Mouse (Mus musculus): Measurements from ENCODE around the gene Slc9a5. TPM values are rescaled to one million over a fixed set of nuclear protein-coding genes. Genes with fewer than 3 reads are reported as not detected.

Slc9a5 gene
- polyA plus RNA-seq (2016; fragmentation: Nextera tagmentation; extraction: Ambion mirVana) = 4.6 and 5.4 TPM in 2 replicates

DNA sequence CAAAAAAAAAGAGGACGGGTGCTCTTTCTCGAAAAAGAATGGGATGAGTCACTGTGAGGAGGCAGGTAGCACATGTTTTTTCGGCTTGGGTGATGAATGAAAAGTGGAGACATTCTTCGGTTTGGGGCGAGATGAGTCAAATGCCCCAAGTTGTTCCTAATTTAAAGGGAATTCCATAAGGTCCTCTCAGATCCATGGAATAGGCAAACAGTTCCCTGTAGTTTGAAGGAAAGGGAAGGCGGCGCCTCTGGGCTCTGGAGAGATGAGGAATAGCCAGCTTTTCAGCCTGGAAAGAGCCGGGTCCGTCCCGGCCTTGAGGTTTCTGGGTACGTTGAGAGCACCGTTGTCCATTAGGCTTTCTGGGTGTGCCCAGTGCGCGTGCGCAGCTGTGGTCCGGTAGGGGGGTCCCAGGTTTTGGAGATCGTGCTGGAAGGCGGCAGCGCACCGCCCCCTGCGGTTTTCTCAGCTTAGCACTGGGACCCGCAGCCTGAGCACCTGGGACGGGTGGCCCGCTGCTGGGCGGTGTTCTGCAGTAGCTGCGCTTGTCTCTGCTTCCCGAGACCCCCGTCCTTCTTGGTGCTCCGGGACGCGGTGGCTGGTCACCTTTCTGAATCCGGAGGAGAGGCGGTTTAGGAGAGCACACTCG lies at the start of gene Slc9a5:
Gene Slc9a5 (plus strand): TSS at position 394 of the 646 bp plus-strand sequence.
- Histone ChIP-seq H3K27ac (replicated peaks) (peak within 1 kb of the TSS; percentile 65), H3K4me2 (replicated peaks) (peak within 1 kb of the TSS; percentile 89), H3K4me1 (peaks cover 41% of the 10 kb centered on the region), H3K9me3 (no peaks in the 10 kb centered on the region), H3K36me3 (no peaks in the 10 kb centered on the region), H3K4me3 (peak within 1 kb of the TSS; percentile 57), H3K27me3 (peaks cover 25% of the 10 kb centered on the region), H3K9ac (replicated peaks) (peak within 1 kb of the TSS; percentile 70)
- peak; percentile 38 for ATAC-seq (ENCODE audit: low FRiP score, low read depth)
- WGBS = under 1% methylated on average over 34 of the region's 34 CpGs

DNA sequence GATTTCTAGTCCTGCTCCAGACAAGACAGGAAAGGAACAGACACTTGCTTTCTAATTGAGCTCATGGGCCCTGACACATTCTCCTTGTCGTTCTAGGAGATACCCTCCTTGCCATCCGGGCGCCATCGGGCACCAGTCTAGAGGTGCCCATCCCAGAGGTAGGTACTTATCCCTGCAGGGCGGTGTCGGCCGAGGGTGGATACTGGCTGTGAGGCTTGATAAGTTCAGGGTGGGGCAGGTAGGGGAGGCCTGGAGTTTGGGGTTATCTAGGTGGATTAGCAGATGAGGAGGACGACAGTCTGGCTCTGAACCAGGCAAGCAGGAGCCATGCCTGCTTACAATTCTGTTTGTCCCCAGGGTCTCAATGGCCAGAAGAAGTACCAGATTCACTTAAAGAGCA lies 48.7 kb upstream of the Slc9a5 start:
- peaks cover 17% of the 10 kb centered on the region for H3K4me1 ChIP-seq
- H3K9ac ChIP-seq (replicated peaks) = no peak overlapping the region
- H3K4me2 ChIP-seq (replicated peaks) = no peak overlapping the region
- no peaks in the 10 kb centered on the region; the same call in 1 of the 2 replicates for H3K27me3 ChIP-seq
- no peak overlapping the region for H3K27ac ChIP-seq (replicated peaks)
- no peak for ATAC-seq (ENCODE audit: low FRiP score, low read depth)
- H3K36me3 ChIP-seq = peaks cover 56% of the 10 kb centered on the region
- no peak overlapping the region for H3K4me3 ChIP-seq
- WGBS = 94% methylated on average over 8 of the region's 8 CpGs
- no peaks in the 10 kb centered on the region for H3K9me3 ChIP-seq

DNA sequence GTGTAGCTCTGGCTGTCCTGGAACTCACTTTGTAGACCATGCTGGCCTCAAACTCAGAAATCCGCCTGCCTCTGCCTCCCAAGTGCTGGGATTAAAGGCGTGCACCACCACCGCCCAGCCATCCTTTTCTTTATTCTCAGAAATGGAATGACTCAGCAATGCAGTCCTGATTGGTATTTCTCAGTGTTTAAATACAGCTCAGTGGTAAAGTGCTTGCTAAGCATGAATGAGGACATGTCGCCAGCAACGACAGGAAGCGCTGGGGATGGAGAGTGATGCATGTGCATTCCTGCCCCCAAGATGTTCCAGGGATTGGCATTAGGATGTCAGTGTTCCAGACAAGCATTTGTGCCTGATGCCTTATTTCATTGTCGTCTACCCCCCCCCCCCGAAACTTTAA lies 45.2 kb upstream of the Slc9a5 start:
- WGBS = 83% methylated on average over 8 of the region's 8 CpGs
- peaks cover 76% of the 10 kb centered on the region for H3K36me3 ChIP-seq
- peaks cover 19% of the 10 kb centered on the region for H3K4me1 ChIP-seq
- H3K27me3 ChIP-seq = no peaks in the 10 kb centered on the region
- ATAC-seq (ENCODE audit: low FRiP score, low read depth) = no peak
- no peak overlapping the region for H3K27ac ChIP-seq (replicated peaks)
- H3K9me3 ChIP-seq = no peaks in the 10 kb centered on the region
- H3K9ac ChIP-seq (replicated peaks) = no peak overlapping the region
- H3K4me2 ChIP-seq (replicated peaks) = no peak overlapping the region
- no peak overlapping the region for H3K4me3 ChIP-seq

DNA sequence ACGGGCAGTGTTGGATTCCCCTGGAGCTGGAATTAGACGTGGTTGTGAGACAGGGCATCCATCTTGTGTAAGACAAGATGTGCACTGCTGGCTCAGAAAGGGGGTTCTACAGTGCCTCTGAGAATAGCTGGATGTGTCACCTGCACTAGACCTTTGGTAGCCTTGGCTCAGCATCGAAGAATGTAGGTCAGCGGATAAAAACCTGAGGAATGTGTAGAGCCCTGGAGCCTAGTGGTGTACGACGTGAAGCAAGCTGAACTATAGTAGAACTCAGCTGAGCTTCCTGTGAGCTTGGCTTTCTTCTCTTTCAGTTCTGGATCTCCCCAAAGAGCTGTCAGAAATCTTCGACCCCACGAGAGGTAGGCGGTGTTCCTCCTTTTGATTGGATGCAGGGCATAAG lies 44.8 kb upstream of the Slc9a5 start:
- no peak overlapping the region for H3K4me2 ChIP-seq (replicated peaks)
- no peak overlapping the region for H3K9ac ChIP-seq (replicated peaks)
- no peak overlapping the region for H3K27ac ChIP-seq (replicated peaks)
- no peaks in the 10 kb centered on the region for H3K27me3 ChIP-seq
- no peaks in the 10 kb centered on the region for H3K9me3 ChIP-seq
- H3K4me1 ChIP-seq = peaks cover 14% of the 10 kb centered on the region
- H3K36me3 ChIP-seq = peaks cover 79% of the 10 kb centered on the region
- ATAC-seq (ENCODE audit: low FRiP score, low read depth) = no peak
- 90% methylated on average over 9 of the region's 9 CpGs for WGBS
- H3K4me3 ChIP-seq = no peak overlapping the region

DNA sequence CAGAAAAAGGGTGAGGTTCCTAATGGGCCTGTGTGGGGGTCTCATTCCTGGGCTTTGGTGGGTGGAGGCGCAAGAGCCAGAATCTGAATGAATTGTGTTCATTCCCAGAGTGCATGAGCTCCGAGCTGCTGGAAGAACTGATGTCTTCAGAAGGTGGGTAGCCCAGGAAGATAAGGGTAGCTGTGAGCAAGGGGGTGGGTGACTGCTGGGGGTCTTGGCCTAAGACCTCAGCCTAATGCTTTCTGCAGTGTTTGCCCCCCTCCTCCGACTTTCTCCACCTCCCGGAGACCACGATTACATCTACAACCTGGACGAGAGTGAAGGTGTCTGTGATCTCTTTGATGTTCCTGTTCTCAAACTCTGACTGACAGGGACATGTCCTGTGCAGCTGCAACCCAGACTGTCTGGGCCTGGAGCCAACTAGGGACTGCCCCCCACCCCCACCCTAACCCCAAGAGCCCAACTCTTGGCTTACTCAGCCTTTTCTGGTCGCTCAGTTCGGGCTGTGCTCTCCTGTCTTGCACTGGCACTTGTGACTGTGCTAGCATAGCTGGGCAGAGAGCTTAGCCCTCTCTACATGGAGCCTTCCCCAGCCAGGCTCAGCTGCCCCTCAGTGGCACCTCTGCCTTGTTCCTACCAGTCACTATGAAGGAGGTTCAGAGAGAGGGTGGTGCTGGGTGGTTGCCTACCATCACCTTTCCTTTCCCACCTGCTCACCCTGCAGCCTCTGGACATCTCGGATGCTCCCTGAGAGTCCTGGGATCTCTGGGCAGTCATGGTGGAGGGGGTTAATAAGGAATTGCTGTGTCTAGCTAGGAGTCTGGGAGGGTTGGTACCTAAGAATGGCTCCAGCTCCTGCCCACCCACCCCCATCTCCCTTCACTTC lies 44.1 kb upstream of the Slc9a5 start:
- no peak; the same call in 1 of the 2 replicates for ATAC-seq (ENCODE audit: low FRiP score, low read depth)
- Histone ChIP-seq H3K9me3 (no peaks in the 10 kb centered on the region), H3K27ac (replicated peaks) (no peak overlapping the region), H3K4me3 (no peak overlapping the region), H3K4me2 (replicated peaks) (no peak overlapping the region), H3K27me3 (no peaks in the 10 kb centered on the region), H3K9ac (replicated peaks) (no peak overlapping the region), H3K4me1 (peaks cover 12% of the 10 kb centered on the region), H3K36me3 (peaks cover 82% of the 10 kb centered on the region)
- 79% methylated on average over 9 of the region's 9 CpGs for WGBS

DNA sequence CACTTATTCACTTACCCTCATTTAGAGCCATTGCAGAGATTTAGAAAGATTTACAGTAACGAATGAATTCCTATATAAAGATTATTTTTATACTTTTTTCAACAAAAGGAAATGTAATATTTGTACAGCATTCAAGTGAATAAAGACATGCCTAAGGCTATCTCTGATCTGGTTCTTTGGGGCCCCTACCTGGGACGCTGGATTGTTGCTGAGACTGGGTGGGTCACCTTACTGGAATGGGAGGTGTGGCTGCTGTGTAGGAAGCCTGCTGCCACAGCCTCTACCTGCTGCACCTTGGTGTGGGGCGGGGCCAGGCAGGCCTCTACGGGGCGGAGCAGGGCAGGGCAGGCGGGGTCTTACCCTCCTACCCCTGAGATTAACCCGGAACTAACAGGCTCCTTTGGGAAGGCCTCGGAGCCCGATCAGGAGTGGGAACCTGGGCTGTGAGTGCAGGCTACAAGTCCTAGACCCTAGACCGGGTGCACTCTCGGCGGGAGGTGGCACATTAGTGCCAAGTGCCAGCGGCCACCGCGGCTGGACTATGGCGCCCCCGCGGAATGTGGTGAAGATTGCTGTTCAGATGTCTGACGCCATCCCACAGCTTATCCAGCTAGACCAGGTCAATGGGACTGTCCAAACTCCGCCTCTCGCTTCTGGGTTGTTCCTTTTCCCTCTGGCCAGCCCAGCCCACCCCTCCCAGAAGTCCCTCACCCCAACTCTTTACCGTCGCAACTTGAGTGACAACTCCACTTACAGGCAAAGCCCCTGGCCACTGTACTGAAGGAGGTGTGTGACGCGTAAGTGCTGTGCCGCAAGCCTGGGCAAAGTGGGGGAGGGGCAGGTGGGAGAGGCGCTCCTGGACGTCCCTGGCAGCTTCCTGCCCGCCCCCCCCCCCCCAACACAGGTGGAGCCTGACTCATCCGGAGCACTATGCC lies 43.2 kb upstream of the Slc9a5 start, which contains the start of gene Elmo3:
Gene Elmo3 (plus strand): TSS at position 391 of the 935 bp plus-strand sequence.
- ATAC-seq (ENCODE audit: low FRiP score, low read depth) = peak; percentile 39
- 10% methylated on average over 27 of the region's 30 CpGs for WGBS
- Histone ChIP-seq H3K4me2 (replicated peaks) (peak within 1 kb of the TSS; percentile 42), H3K9me3 (no peaks in the 10 kb centered on the region), H3K4me1 (peaks cover 12% of the 10 kb centered on the region), H3K27ac (replicated peaks) (peak within 1 kb of the TSS; percentile 46; the same call in 1 of the 2 replicates), H3K27me3 (no peaks in the 10 kb centered on the region), H3K9ac (replicated peaks) (peak within 1 kb of the TSS; percentile 37), H3K36me3 (peaks cover 78% of the 10 kb centered on the region), H3K4me3 (peak within 1 kb of the TSS; percentile 12; the same call in 1 of the 2 replicates)

DNA sequence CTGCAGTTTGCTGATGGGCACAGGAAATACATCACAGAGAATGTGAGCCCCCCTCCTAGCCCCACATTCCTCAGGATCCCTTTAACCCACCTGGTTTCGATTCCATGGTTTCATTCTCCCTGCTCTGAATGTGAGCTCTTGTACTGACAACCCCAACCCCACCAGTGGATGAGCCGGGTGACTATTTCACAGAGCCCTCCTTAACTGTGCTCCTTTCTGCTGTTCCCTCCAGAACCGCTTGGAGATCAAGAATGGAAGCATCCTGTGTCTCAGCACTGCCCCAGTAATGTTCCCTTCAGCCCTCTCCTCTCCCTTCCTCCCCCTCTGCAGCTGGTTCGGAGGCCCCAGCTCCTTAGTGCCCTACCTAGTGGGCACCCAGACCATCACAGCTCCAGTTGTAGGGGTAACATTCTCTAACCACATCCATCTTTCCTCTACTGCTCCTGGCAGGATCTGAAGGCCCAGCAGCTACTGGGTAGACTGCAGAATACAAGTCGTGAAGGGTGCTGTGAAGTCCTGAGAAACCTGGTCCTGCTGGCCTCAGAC lies 42.4 kb upstream of the Slc9a5 start:
- H3K4me2 ChIP-seq (replicated peaks) = peak overlapping the region; percentile 42
- no peak overlapping the region for H3K9ac ChIP-seq (replicated peaks)
- WGBS = 61% methylated on average over 5 of the region's 5 CpGs
- peak; percentile 11; the same call in 1 of the 2 replicates for ATAC-seq (ENCODE audit: low FRiP score, low read depth)
- H3K4me1 ChIP-seq = peaks cover 12% of the 10 kb centered on the region
- 0 out of 2 replicates have a peak overlapping the region, but pooled peaks have one; percentile 12 for H3K4me3 ChIP-seq
- peaks cover 71% of the 10 kb centered on the region for H3K36me3 ChIP-seq
- H3K27ac ChIP-seq (replicated peaks) = peak overlapping the region; percentile 46; the same call in 1 of the 2 replicates
- no peaks in the 10 kb centered on the region for H3K27me3 ChIP-seq
- H3K9me3 ChIP-seq = no peaks in the 10 kb centered on the region

DNA sequence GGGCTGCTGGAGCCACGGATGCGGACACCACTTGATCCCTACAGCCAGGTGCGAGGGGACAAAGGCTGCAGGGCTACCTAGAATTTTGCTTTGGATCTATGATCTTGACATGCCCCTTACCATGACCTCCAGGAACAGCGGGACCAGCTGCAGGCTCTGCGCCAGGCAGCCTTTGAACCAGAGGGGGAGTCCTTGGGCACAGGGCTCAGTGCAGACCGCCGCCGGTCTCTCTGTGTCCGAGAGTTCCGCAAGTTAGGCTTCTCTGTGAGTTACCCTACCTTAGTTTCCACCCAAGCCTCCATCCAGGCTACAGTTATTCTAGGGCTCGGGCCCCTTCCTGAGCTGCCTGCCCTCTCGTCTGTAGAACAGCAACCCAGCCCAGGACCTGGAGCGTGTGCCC lies 41.0 kb upstream of the Slc9a5 start:
- no peaks in the 10 kb centered on the region for H3K9me3 ChIP-seq
- peaks cover 63% of the 10 kb centered on the region for H3K36me3 ChIP-seq
- H3K4me2 ChIP-seq (replicated peaks) = no peak overlapping the region
- no peak overlapping the region for H3K4me3 ChIP-seq
- WGBS = 95% methylated on average over 13 of the region's 13 CpGs
- H3K4me1 ChIP-seq = peaks cover 12% of the 10 kb centered on the region
- H3K27ac ChIP-seq (replicated peaks) = no peak overlapping the region
- H3K9ac ChIP-seq (replicated peaks) = no peak overlapping the region
- H3K27me3 ChIP-seq = no peaks in the 10 kb centered on the region
- ATAC-seq (ENCODE audit: low FRiP score, low read depth) = no peak

DNA sequence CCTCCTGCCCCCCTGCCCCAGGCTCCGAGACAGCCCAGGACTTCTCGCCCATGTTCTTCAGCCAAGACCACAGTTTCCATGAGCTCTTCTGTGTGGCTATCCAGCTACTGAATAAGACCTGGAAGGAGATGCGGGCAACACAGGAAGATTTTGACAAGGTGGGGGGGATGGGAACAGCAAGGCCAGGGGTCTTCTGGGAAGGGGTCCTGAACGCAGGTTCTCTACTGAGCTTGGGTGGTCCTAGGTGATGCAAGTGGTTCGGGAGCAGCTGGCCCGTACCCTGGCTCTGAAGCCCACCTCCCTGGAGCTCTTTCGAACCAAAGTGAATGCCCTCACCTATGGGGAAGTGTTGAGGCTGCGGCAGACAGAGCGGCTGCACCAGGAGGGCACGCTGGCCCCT lies 40.2 kb upstream of the Slc9a5 start:
- Histone ChIP-seq H3K9me3 (no peaks in the 10 kb centered on the region), H3K9ac (replicated peaks) (no peak overlapping the region), H3K4me1 (peaks cover 12% of the 10 kb centered on the region), H3K4me3 (no peak overlapping the region), H3K4me2 (replicated peaks) (no peak overlapping the region), H3K27me3 (no peaks in the 10 kb centered on the region), H3K27ac (replicated peaks) (no peak overlapping the region), H3K36me3 (peaks cover 64% of the 10 kb centered on the region)
- WGBS = 95% methylated on average over 10 of the region's 10 CpGs
- ATAC-seq (ENCODE audit: low FRiP score, low read depth) = no peak

DNA sequence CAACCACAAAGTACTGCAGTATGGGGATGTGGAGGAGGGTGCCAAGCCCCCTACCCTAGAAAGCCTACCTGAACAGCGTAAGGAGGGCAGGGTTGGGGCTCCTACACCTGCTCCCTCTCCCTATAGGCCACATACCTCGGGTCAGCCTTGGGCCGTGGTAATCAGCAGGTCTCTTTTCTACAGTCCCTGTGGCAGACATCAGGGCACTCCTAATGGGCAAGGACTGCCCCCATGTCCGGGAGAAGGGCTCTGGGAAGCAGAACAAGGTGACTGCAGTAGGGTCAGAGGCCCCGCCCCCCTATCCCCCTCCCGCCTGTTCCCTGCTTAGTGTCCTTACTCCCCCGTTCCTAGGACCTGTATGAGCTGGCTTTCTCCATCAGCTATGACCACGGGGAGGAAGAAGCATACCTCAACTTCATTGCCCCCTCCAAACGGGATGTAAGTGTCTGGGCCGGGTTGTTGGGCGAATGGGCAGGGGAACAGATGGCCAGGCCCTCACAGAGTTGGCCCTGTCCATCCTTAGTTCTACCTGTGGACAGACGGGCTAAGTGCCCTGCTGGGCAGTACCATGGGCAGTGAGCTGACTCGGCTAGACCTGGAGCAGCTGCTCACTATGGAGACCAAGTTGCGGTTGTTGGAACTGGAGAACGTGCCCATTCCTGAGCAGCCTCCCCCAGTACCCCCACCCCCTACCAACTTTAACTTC lies 39.3 kb upstream of the Slc9a5 start:
- 82% methylated on average over 15 of the region's 15 CpGs for WGBS
- Histone ChIP-seq H3K27me3 (no peaks in the 10 kb centered on the region), H3K4me1 (peaks cover 12% of the 10 kb centered on the region), H3K4me2 (replicated peaks) (no peak overlapping the region), H3K27ac (replicated peaks) (no peak overlapping the region), H3K4me3 (no peak overlapping the region), H3K36me3 (peaks cover 64% of the 10 kb centered on the region), H3K9ac (replicated peaks) (no peak overlapping the region), H3K9me3 (no peaks in the 10 kb centered on the region)
- no peak for ATAC-seq (ENCODE audit: low FRiP score, low read depth)

DNA sequence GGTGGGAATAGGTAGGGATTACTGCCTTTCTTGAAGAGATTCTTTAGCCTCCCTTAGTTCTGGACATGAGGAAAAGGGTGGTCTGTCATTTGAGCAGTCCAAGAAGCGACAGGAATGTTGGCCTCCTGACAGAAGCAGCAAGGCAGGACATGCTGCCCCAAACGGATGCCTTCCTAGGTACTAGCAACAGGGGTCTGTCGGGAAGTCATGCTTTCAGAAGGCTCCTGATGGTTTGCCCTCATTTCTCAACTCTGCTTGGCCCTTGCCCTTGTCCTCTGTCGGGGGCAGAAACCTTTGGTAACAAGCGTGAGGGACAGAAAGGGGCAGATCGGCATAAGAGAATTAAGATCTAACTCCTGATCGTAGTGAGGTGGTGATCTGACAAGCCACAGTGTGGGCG lies 38.5 kb upstream of the Slc9a5 start:
- peaks cover 66% of the 10 kb centered on the region for H3K36me3 ChIP-seq
- WGBS = 87% methylated on average over 8 of the region's 8 CpGs
- no peak overlapping the region for H3K27ac ChIP-seq (replicated peaks)
- H3K4me1 ChIP-seq = peaks cover 12% of the 10 kb centered on the region
- no peak overlapping the region for H3K4me2 ChIP-seq (replicated peaks)
- H3K27me3 ChIP-seq = no peaks in the 10 kb centered on the region
- H3K9me3 ChIP-seq = no peaks in the 10 kb centered on the region
- no peak overlapping the region for H3K4me3 ChIP-seq
- ATAC-seq (ENCODE audit: low FRiP score, low read depth) = no peak
- no peak overlapping the region for H3K9ac ChIP-seq (replicated peaks)

Data from midbrain, embryonic 12.5 days (tissue).